Mouse (Mus musculus) erythroblast, embryonic 14.5 days (primary cell): ENCODE results near the gene Sfmbt1.

Source experiments
- GATA1 ChIP-seq: IDR thresholded peaks from 2 replicates; pipeline ENCODE4 v1.6.1; 2012; ENCODE audit warnings: low read length, inconsistent platforms, mixed read lengths
- TAL1 ChIP-seq: IDR thresholded peaks from 3 replicates; pipeline ENCODE4 v1.6.1; 2012; ENCODE audit warnings: low read length, inconsistent platforms, mixed read lengths

- TF ChIP-seq GATA1 (no peak), TAL1 (no peak)
Observed at GRCm38 (mm10) chr14:30837416-30837996, 122.9 kb downstream of the Sfmbt1 start.
